Comparison of ENCODE assay signal across 8 mouse cellular contexts in genomic region chr1:137898397-137898796, GRCm38 (mm10).
DNase-seq lines count a peak whose midpoint lies in the region; ATAC-seq lines count a peak whose summit lies in the region.

No protein-coding gene starts in this region.

- peak; percentile 87 for DNase-seq in adrenal gland, postnatal 14 days
- peak; percentile 85 for DNase-seq in embryo, embryonic 9.5 days (ENCODE audit: extremely low spot score)
- peak; percentile 66 to 70 for DNase-seq in gastrocnemius, postnatal 36 days
- DNase-seq in intestine, embryonic 14.5 days (ENCODE audit: low spot score) = peak; percentile 87
- DNase-seq in left cerebral cortex, postnatal 10 days (ENCODE audit: extremely low spot score in 1 of 2, low spot score in 2 of 2) = peak; percentile 87 to 91
- DNase-seq in right cerebral cortex, postnatal 10 days (ENCODE audit: low spot score in 2 of 2) = peak; percentile 93 to 96
- DNase-seq in urinary bladder, postnatal 36 days (ENCODE audit: low spot score in 2 of 2) = peak; percentile 74 to 84

- WGBS in intestine, embryonic 14.5 days = 0% methylated on average over 11 of the region's 11 CpGs

- ATAC-seq in intestine, embryonic 14.5 days (replicated peaks; ENCODE audit: low FRiP score, low TSS enrichment, low read depth) = peak; percentile 95
- peak; percentile 87 for ATAC-seq in megakaryocyte progenitor cell, adult 5-6 weeks (replicated peaks; ENCODE audit: poor library complexity)

- H3K4me2 ChIP-seq in intestine, embryonic 14.5 days (ENCODE audit: low read length) = peak overlapping the region; percentile 56

- intact Hi-C loops in gastrocnemius, postnatal 36 days (cut with DNase I) = no loop called here
- intact Hi-C loops in left cerebral cortex, postnatal 10 days (cut with DNase I) = loop anchor here (5.0 kb wide), 2 partner anchors 144 to 241 kb away; no protein-coding TSS in a partner anchor

- H3K9me3 ChIP-seq in intestine, embryonic 14.5 days (ENCODE audit: control insufficient read depth, low read length) = no peaks in the 10 kb centered on the region

- peaks cover 8% of the 10 kb centered on the region; the same call in 1 of the 2 replicates for H3K36me3 ChIP-seq in intestine, embryonic 14.5 days (ENCODE audit: control insufficient read depth, insufficient read depth, low read length)

- H3K4me3 ChIP-seq in intestine, embryonic 14.5 days (ENCODE audit: low read depth, low read length) = peak overlapping the region; percentile 95

- H3K27ac ChIP-seq in intestine, embryonic 14.5 days (ENCODE audit: low read depth) = peak overlapping the region; percentile 95

- H3K4me1 ChIP-seq in intestine, embryonic 14.5 days (replicated peaks; ENCODE audit: control insufficient read depth, insufficient read depth, low read length) = peaks cover 15% of the 10 kb centered on the region

- no peaks in the 10 kb centered on the region for H3K27me3 ChIP-seq in intestine, embryonic 14.5 days (replicated peaks; ENCODE audit: control insufficient read depth, insufficient read depth, low read length)

- peak overlapping the region; percentile 92 for H3K9ac ChIP-seq in intestine, embryonic 14.5 days (ENCODE audit: low read length)

Comparison
In these comparisons a context has a peak if more than half of its experiments do, and no peak if none do; other contexts are left out.
1. Peak in every context shown above with its lines: DNase-seq, ATAC-seq, H3K4me3 ChIP-seq and H3K27ac ChIP-seq.